In genomic region chr1:129207674-129208073, GRCm38 (mm10) we compare ENCODE assay signal across 25 mouse cellular contexts.
DNase-seq lines count a peak whose midpoint lies in the region; ATAC-seq and TF ChIP-seq lines count a peak whose summit lies in the region.
"Had no signal": no experiment of that assay in that cellular context is flagged by ENCODE, and none has a peak within 500 bp of the region (broad histone marks: within the 10 kb centered on the region; RNA-seq: fewer than 3 reads in every experiment).

No protein-coding gene starts in this region.

- DNase-seq in forebrain, embryonic 10.5 days (ENCODE audit: extremely low spot score, low spot score) = no peak
- no peak for DNase-seq in midbrain, embryonic 10.5 days (ENCODE audit: low spot score)
- DNase-seq in midbrain, postnatal 0 days (ENCODE audit: low spot score) = no peak
- DNase-seq in liver, postnatal 0 days = no peak
- DNase-seq in lung, adult 18-20 months = no peak
- DNase-seq: adrenal gland, postnatal 10 days; cerebellum, adult 2 months; gastrocnemius, postnatal 25 days; heart, adult 11 months; heart, postnatal 36 days; kidney, adult 18-20 months; kidney, postnatal 25 days; lung, postnatal 36 days; thymus, postnatal 14 days had no signal

- H3K4me2 ChIP-seq in forebrain, embryonic 13.5 days = no peak overlapping the region
- no peak overlapping the region for H3K4me2 ChIP-seq in midbrain, postnatal 0 days (ENCODE audit: low read depth, low read length, poor library complexity, severe bottlenecking)
- H3K4me2 ChIP-seq in midbrain, embryonic 13.5 days (replicated peaks) = no peak overlapping the region
- no peak overlapping the region for H3K4me2 ChIP-seq in liver, postnatal 0 days (ENCODE audit: low read depth, low read length)
- H3K4me2 ChIP-seq: embryonic facial prominence, embryonic 15.5 days; heart, embryonic 11.5 days; kidney, embryonic 15.5 days; limb, embryonic 12.5 days; liver, embryonic 15.5 days; stomach, embryonic 15.5 days had no signal

- peaks cover 16% of the 10 kb centered on the region for H3K4me1 ChIP-seq in forebrain, embryonic 10.5 days
- H3K4me1 ChIP-seq in forebrain, embryonic 13.5 days = peaks cover 15% of the 10 kb centered on the region
- peaks cover 17% of the 10 kb centered on the region for H3K4me1 ChIP-seq in midbrain, embryonic 10.5 days
- H3K4me1 ChIP-seq in midbrain, postnatal 0 days (ENCODE audit: insufficient read depth, low read length) = peaks cover 4% of the 10 kb centered on the region; the same call in 1 of the 2 replicates
- H3K4me1 ChIP-seq in midbrain, embryonic 13.5 days (replicated peaks) = peaks cover 17% of the 10 kb centered on the region
- H3K4me1 ChIP-seq in liver, postnatal 0 days (ENCODE audit: insufficient read depth) = no peaks in the 10 kb centered on the region
- H3K4me1 ChIP-seq: kidney, embryonic 15.5 days; limb, embryonic 12.5 days; liver, embryonic 15.5 days; stomach, embryonic 15.5 days had no signal

- no peaks in the 10 kb centered on the region for H3K9me3 ChIP-seq in forebrain, embryonic 10.5 days
- no peaks in the 10 kb centered on the region for H3K9me3 ChIP-seq in forebrain, embryonic 13.5 days (replicated peaks)
- H3K9me3 ChIP-seq in midbrain, embryonic 10.5 days (replicated peaks) = no peaks in the 10 kb centered on the region
- no peaks in the 10 kb centered on the region; the same call in 1 of the 2 replicates for H3K9me3 ChIP-seq in midbrain, postnatal 0 days (ENCODE audit: low read length)
- no peaks in the 10 kb centered on the region for H3K9me3 ChIP-seq in midbrain, embryonic 13.5 days
- H3K9me3 ChIP-seq in liver, postnatal 0 days (ENCODE audit: low read length) = no peaks in the 10 kb centered on the region
- H3K9me3 ChIP-seq: embryonic facial prominence, embryonic 10.5 days; embryonic facial prominence, embryonic 15.5 days; kidney, embryonic 15.5 days; limb, embryonic 12.5 days; liver, embryonic 15.5 days; stomach, embryonic 15.5 days had no signal

- no peak overlapping the region for H3K4me3 ChIP-seq in forebrain, embryonic 10.5 days
- H3K4me3 ChIP-seq in forebrain, embryonic 13.5 days = no peak overlapping the region
- no peak overlapping the region for H3K4me3 ChIP-seq in midbrain, embryonic 10.5 days
- no peak overlapping the region for H3K4me3 ChIP-seq in midbrain, postnatal 0 days (ENCODE audit: low read depth, low read length)
- no peak overlapping the region for H3K4me3 ChIP-seq in midbrain, embryonic 13.5 days (replicated peaks)
- no peak overlapping the region for H3K4me3 ChIP-seq in liver, postnatal 0 days (ENCODE audit: low read depth, low read length)
- H3K4me3 ChIP-seq: embryonic facial prominence, embryonic 10.5 days; embryonic facial prominence, embryonic 15.5 days; kidney, embryonic 15.5 days; left cerebral cortex, adult 2 months; limb, embryonic 12.5 days; liver, embryonic 15.5 days; stomach, embryonic 15.5 days had no signal

- ATAC-seq in forebrain, embryonic 13.5 days = no peak; the same call in 1 of the 2 replicates
- no peak for ATAC-seq in midbrain, postnatal 0 days (ENCODE audit: low FRiP score)
- ATAC-seq in midbrain, embryonic 13.5 days = no peak
- ATAC-seq in liver, postnatal 0 days = no peak

- no peak for TF ChIP-seq CTCF in midbrain, postnatal 0 days (IDR thresholded peaks at IDR 0.05)
- no peak for TF ChIP-seq CTCF in liver, postnatal 0 days (IDR thresholded peaks at IDR 0.05; ENCODE audit: low read depth)

- H3K27me3 ChIP-seq in forebrain, embryonic 10.5 days (ENCODE audit: poor library complexity, severe bottlenecking) = no peaks in the 10 kb centered on the region
- no peaks in the 10 kb centered on the region for H3K27me3 ChIP-seq in forebrain, embryonic 13.5 days
- H3K27me3 ChIP-seq in midbrain, embryonic 10.5 days (ENCODE audit: low read depth, poor library complexity, severe bottlenecking) = no peaks in the 10 kb centered on the region
- no peaks in the 10 kb centered on the region for H3K27me3 ChIP-seq in midbrain, postnatal 0 days (ENCODE audit: insufficient read depth, low read length)
- no peaks in the 10 kb centered on the region for H3K27me3 ChIP-seq in midbrain, embryonic 13.5 days
- H3K27me3 ChIP-seq in liver, postnatal 0 days (ENCODE audit: insufficient read depth, low read length) = no peaks in the 10 kb centered on the region
- H3K27me3 ChIP-seq: CH12.LX; embryonic facial prominence, embryonic 15.5 days; kidney, embryonic 15.5 days; limb, embryonic 12.5 days; liver, embryonic 15.5 days; stomach, embryonic 15.5 days had no signal

- 0 out of 2 replicates have a peak overlapping the region, but pooled peaks have one; percentile 25 for H3K27ac ChIP-seq in forebrain, embryonic 10.5 days
- no peak overlapping the region for H3K27ac ChIP-seq in forebrain, embryonic 13.5 days
- peak overlapping the region; percentile 74; the same call in 1 of the 2 replicates for H3K27ac ChIP-seq in midbrain, embryonic 10.5 days (replicated peaks)
- no peak overlapping the region for H3K27ac ChIP-seq in midbrain, postnatal 0 days (ENCODE audit: low read depth, low read length)
- peak overlapping the region; percentile 82 for H3K27ac ChIP-seq in midbrain, embryonic 13.5 days
- H3K27ac ChIP-seq in liver, postnatal 0 days (ENCODE audit: low read depth) = no peak overlapping the region
- H3K27ac ChIP-seq: embryonic facial prominence, embryonic 15.5 days; kidney, embryonic 15.5 days; left cerebral cortex, adult 2 months; limb, embryonic 12.5 days; liver, embryonic 15.5 days; stomach, embryonic 15.5 days had no signal

- H3K36me3 ChIP-seq in forebrain, embryonic 10.5 days (replicated peaks) = no peaks in the 10 kb centered on the region
- H3K36me3 ChIP-seq in forebrain, embryonic 13.5 days (ENCODE audit: poor library complexity, severe bottlenecking) = no peaks in the 10 kb centered on the region
- no peaks in the 10 kb centered on the region for H3K36me3 ChIP-seq in midbrain, embryonic 10.5 days
- H3K36me3 ChIP-seq in midbrain, postnatal 0 days (ENCODE audit: insufficient read depth, low read length) = no peaks in the 10 kb centered on the region
- no peaks in the 10 kb centered on the region for H3K36me3 ChIP-seq in midbrain, embryonic 13.5 days
- H3K36me3 ChIP-seq in liver, postnatal 0 days (replicated peaks; ENCODE audit: insufficient read depth, low read length) = no peaks in the 10 kb centered on the region
- H3K36me3 ChIP-seq: embryonic facial prominence, embryonic 10.5 days; embryonic facial prominence, embryonic 15.5 days; kidney, embryonic 15.5 days; limb, embryonic 12.5 days; liver, embryonic 15.5 days; stomach, embryonic 15.5 days had no signal

- TF ChIP-seq EP300 in liver, postnatal 0 days (IDR thresholded peaks at IDR 0.05; ENCODE audit: low read depth) = no peak

- no peak overlapping the region for H3K9ac ChIP-seq in forebrain, embryonic 13.5 days
- no peak overlapping the region for H3K9ac ChIP-seq in midbrain, postnatal 0 days (replicated peaks; ENCODE audit: low read length, poor library complexity, severe bottlenecking)
- H3K9ac ChIP-seq in midbrain, embryonic 13.5 days (replicated peaks) = no peak overlapping the region
- no peak overlapping the region for H3K9ac ChIP-seq in liver, postnatal 0 days (replicated peaks)
- H3K9ac ChIP-seq: embryonic facial prominence, embryonic 15.5 days; kidney, embryonic 15.5 days; limb, embryonic 12.5 days; liver, embryonic 15.5 days; stomach, embryonic 15.5 days had no signal

- WGBS in forebrain, embryonic 10.5 days = 85% methylated on average over 5 of the region's 5 CpGs
- 56% methylated on average over 5 of the region's 5 CpGs for WGBS in forebrain, embryonic 13.5 days
- 76% methylated on average over 5 of the region's 5 CpGs for WGBS in midbrain, embryonic 10.5 days
- 30% methylated on average over 5 of the region's 5 CpGs for WGBS in midbrain, postnatal 0 days
- WGBS in midbrain, embryonic 13.5 days = 30% methylated on average over 5 of the region's 5 CpGs
- 67% methylated on average over 5 of the region's 5 CpGs for WGBS in liver, postnatal 0 days (ENCODE audit: insufficient replicate concordance)

Comparison
In these comparisons a context has a peak if more than half of its experiments do, and no peak if none do; other contexts are left out.
1. H3K27ac ChIP-seq: peak in forebrain, embryonic 10.5 days (single experiment), midbrain, embryonic 10.5 days (single experiment) and midbrain, embryonic 13.5 days (single experiment); none in forebrain, embryonic 13.5 days (single experiment), midbrain, postnatal 0 days (single experiment) and liver, postnatal 0 days (single experiment).